In genomic region chr11:87592354-87592695, GRCm38 (mm10) we compare ENCODE assay signal across 8 mouse cellular contexts. TPM values are rescaled to one million over a fixed set of nuclear protein-coding genes. Genes with fewer than 3 reads are reported as not detected.
DNase-seq lines count a peak whose midpoint lies in the region; ATAC-seq and TF ChIP-seq lines count a peak whose summit lies in the region.

No protein-coding gene starts in this region.

- H3K27ac ChIP-seq in kidney, postnatal 0 days: peak overlapping the region; percentile 94
- peak overlapping the region; percentile 93 for H3K27ac ChIP-seq in embryonic facial prominence, embryonic 12.5 days
- H3K27ac ChIP-seq in intestine, embryonic 15.5 days: peak overlapping the region; percentile 97
- peak overlapping the region; percentile 81 for H3K27ac ChIP-seq in midbrain, postnatal 0 days (ENCODE audit: low read depth, low read length)

- H3K9me3 ChIP-seq in kidney, postnatal 0 days (replicated peaks; ENCODE audit: low read length): no peaks in the 10 kb centered on the region
- H3K9me3 ChIP-seq in embryonic facial prominence, embryonic 12.5 days: no peaks in the 10 kb centered on the region
- H3K9me3 ChIP-seq in intestine, embryonic 15.5 days: no peaks in the 10 kb centered on the region
- no peaks in the 10 kb centered on the region for H3K9me3 ChIP-seq in midbrain, postnatal 0 days (ENCODE audit: low read length)

- H3K4me1 ChIP-seq in kidney, postnatal 0 days (replicated peaks; ENCODE audit: insufficient read depth, low read length): peaks cover 25% of the 10 kb centered on the region; the same call in 1 of the 2 replicates
- peaks cover 53% of the 10 kb centered on the region for H3K4me1 ChIP-seq in embryonic facial prominence, embryonic 12.5 days
- peaks cover 46% of the 10 kb centered on the region for H3K4me1 ChIP-seq in intestine, embryonic 15.5 days (replicated peaks)
- H3K4me1 ChIP-seq in midbrain, postnatal 0 days (ENCODE audit: insufficient read depth, low read length): peaks cover 15% of the 10 kb centered on the region

- ATAC-seq in kidney, postnatal 0 days (replicated peaks; ENCODE audit: low FRiP score, low read depth): no peak
- ATAC-seq in embryonic facial prominence, embryonic 12.5 days (ENCODE audit: insufficient number of reproducible peaks, insufficient read depth, low FRiP score, low TSS enrichment): no peak; the same call in 1 of the 2 replicates
- no peak for ATAC-seq in intestine, embryonic 15.5 days
- ATAC-seq in midbrain, postnatal 0 days (ENCODE audit: low FRiP score): no peak; the same call in 1 of the 2 replicates

- no peaks in the 10 kb centered on the region for H3K27me3 ChIP-seq in kidney, postnatal 0 days (ENCODE audit: insufficient read depth, low read length)
- no peaks in the 10 kb centered on the region for H3K27me3 ChIP-seq in embryonic facial prominence, embryonic 12.5 days
- no peaks in the 10 kb centered on the region for H3K27me3 ChIP-seq in intestine, embryonic 15.5 days (replicated peaks)
- H3K27me3 ChIP-seq in midbrain, postnatal 0 days (ENCODE audit: insufficient read depth, low read length): no peaks in the 10 kb centered on the region

- peak overlapping the region; percentile 66 for H3K9ac ChIP-seq in kidney, postnatal 0 days (ENCODE audit: low read depth, low read length)
- peak overlapping the region; percentile 77 for H3K9ac ChIP-seq in embryonic facial prominence, embryonic 12.5 days
- H3K9ac ChIP-seq in intestine, embryonic 15.5 days: peak overlapping the region; percentile 78
- H3K9ac ChIP-seq in midbrain, postnatal 0 days (replicated peaks; ENCODE audit: low read length, poor library complexity, severe bottlenecking): peak overlapping the region; percentile 76

- WGBS in kidney, postnatal 0 days: 2% methylated on average over 10 of the region's 15 CpGs
- under 1% methylated on average over 15 of the region's 15 CpGs for WGBS in embryonic facial prominence, embryonic 12.5 days
- WGBS in intestine, embryonic 15.5 days: 0% methylated on average over 15 of the region's 15 CpGs
- WGBS in midbrain, postnatal 0 days: 0% methylated on average over 14 of the region's 15 CpGs

- 0 out of 2 replicates have a peak, but pooled peaks cover 12% of the 10 kb centered on the region for H3K36me3 ChIP-seq in kidney, postnatal 0 days (ENCODE audit: insufficient read depth, low read length)
- H3K36me3 ChIP-seq in embryonic facial prominence, embryonic 12.5 days: peaks cover 14% of the 10 kb centered on the region
- peaks cover 7% of the 10 kb centered on the region for H3K36me3 ChIP-seq in intestine, embryonic 15.5 days
- H3K36me3 ChIP-seq in midbrain, postnatal 0 days (ENCODE audit: insufficient read depth, low read length): peaks cover 6% of the 10 kb centered on the region

- no peak for DNase-seq in kidney, postnatal 0 days (ENCODE audit: low spot score)
- no peak for DNase-seq in kidney, adult 8-10 months
- DNase-seq in midbrain, postnatal 0 days (ENCODE audit: low spot score): no peak
- no peak for DNase-seq in spleen, postnatal 36 days (ENCODE audit: low spot score in 2 of 2)
- no peak for DNase-seq in kidney, adult 11 months
- DNase-seq in right cerebral cortex, adult 2 months (ENCODE audit: low spot score in 2 of 2): no peak

- peak overlapping the region; percentile 57 for H3K4me2 ChIP-seq in kidney, postnatal 0 days (ENCODE audit: low read length)
- peak overlapping the region; percentile 79 for H3K4me2 ChIP-seq in embryonic facial prominence, embryonic 12.5 days (replicated peaks)
- peak overlapping the region; percentile 85 for H3K4me2 ChIP-seq in intestine, embryonic 15.5 days (replicated peaks)
- H3K4me2 ChIP-seq in midbrain, postnatal 0 days (ENCODE audit: low read depth, low read length, poor library complexity, severe bottlenecking): peak overlapping the region; percentile 61

- TF ChIP-seq CTCF in kidney, postnatal 0 days (IDR thresholded peaks at IDR 0.05; ENCODE audit: low read depth): peak; percentile 32; the same call in 1 of the 2 replicates
- TF ChIP-seq CTCF in midbrain, postnatal 0 days (IDR thresholded peaks at IDR 0.05): peak; percentile 48

- peak overlapping the region; percentile 45 for H3K4me3 ChIP-seq in kidney, postnatal 0 days (replicated peaks; ENCODE audit: low read depth, low read length)
- peak overlapping the region; percentile 72 for H3K4me3 ChIP-seq in embryonic facial prominence, embryonic 12.5 days
- H3K4me3 ChIP-seq in intestine, embryonic 15.5 days (replicated peaks): peak overlapping the region; percentile 77
- peak overlapping the region; percentile 74 for H3K4me3 ChIP-seq in midbrain, postnatal 0 days (ENCODE audit: low read depth, low read length)

RNA-seq across cellular contexts. Expression of gene Mtmr4, which starts 0.4 kb away (rescaled TPM):
- polyA plus RNA-seq in kidney, postnatal 0 days (2015; fragmentation: Nextera tagmentation; extraction: Ambion mirVana): 19.8 and 21.0 TPM in 2 replicates
- 54.9 and 58.2 TPM in 2 replicates for polyA plus RNA-seq in embryonic facial prominence, embryonic 12.5 days (2016; fragmentation: Nextera tagmentation; extraction: Ambion mirVana)
- polyA plus RNA-seq in intestine, embryonic 15.5 days (2015; fragmentation: Nextera tagmentation; extraction: Ambion mirVana): 26.9 and 27.6 TPM in 2 replicates
- total RNA-seq in midbrain, postnatal 0 days (2014; rRNA removed): 98.9 and 116 TPM in 2 replicates
- polyA plus RNA-seq in midbrain, postnatal 0 days (2015; fragmentation: Nextera tagmentation; extraction: Ambion mirVana): 33.2 and 34.1 TPM in 2 replicates

RNA-seq across cellular contexts. Expression of gene Sept4, which starts 23.6 kb away (rescaled TPM):
- polyA plus RNA-seq in kidney, postnatal 0 days (2015; fragmentation: Nextera tagmentation; extraction: Ambion mirVana): 146 TPM in 2 replicates
- 13.3 TPM in 2 replicates for polyA plus RNA-seq in embryonic facial prominence, embryonic 12.5 days (2016; fragmentation: Nextera tagmentation; extraction: Ambion mirVana)
- 24.9 and 25.0 TPM in 2 replicates for polyA plus RNA-seq in intestine, embryonic 15.5 days (2015; fragmentation: Nextera tagmentation; extraction: Ambion mirVana)
- 19.4 and 26.6 TPM in 2 replicates for total RNA-seq in midbrain, postnatal 0 days (2014; rRNA removed)
- 39.1 and 40.5 TPM in 2 replicates for polyA plus RNA-seq in midbrain, postnatal 0 days (2015; fragmentation: Nextera tagmentation; extraction: Ambion mirVana)

RNA-seq across cellular contexts. Expression of gene Hsf5, which starts 24.6 kb away (rescaled TPM):
- 0.11 and 0.16 TPM in 2 replicates for polyA plus RNA-seq in kidney, postnatal 0 days (2015; fragmentation: Nextera tagmentation; extraction: Ambion mirVana)
- 0.31 and 0.51 TPM in 2 replicates for polyA plus RNA-seq in embryonic facial prominence, embryonic 12.5 days (2016; fragmentation: Nextera tagmentation; extraction: Ambion mirVana)
- polyA plus RNA-seq in intestine, embryonic 15.5 days (2015; fragmentation: Nextera tagmentation; extraction: Ambion mirVana): 0.15 and 0.29 TPM in 2 replicates
- total RNA-seq in midbrain, postnatal 0 days (2014; rRNA removed): 0.11 and 0.52 TPM in 2 replicates
- 0.10 and 0.25 TPM in 2 replicates for polyA plus RNA-seq in midbrain, postnatal 0 days (2015; fragmentation: Nextera tagmentation; extraction: Ambion mirVana)

RNA-seq across cellular contexts. Expression of gene Gm11492, which starts 25.9 kb away (rescaled TPM):
- polyA plus RNA-seq in kidney, postnatal 0 days (2015; fragmentation: Nextera tagmentation; extraction: Ambion mirVana): not detected in 2 replicates
- not detected in 2 replicates for polyA plus RNA-seq in embryonic facial prominence, embryonic 12.5 days (2016; fragmentation: Nextera tagmentation; extraction: Ambion mirVana)
- polyA plus RNA-seq in intestine, embryonic 15.5 days (2015; fragmentation: Nextera tagmentation; extraction: Ambion mirVana): not detected in 2 replicates
- total RNA-seq in midbrain, postnatal 0 days (2014; rRNA removed): not detected in 2 replicates
- polyA plus RNA-seq in midbrain, postnatal 0 days (2015; fragmentation: Nextera tagmentation; extraction: Ambion mirVana): not detected in 2 replicates
